Mouse (Mus musculus): ENCODE measurements around the gene E2f8.

DNA sequence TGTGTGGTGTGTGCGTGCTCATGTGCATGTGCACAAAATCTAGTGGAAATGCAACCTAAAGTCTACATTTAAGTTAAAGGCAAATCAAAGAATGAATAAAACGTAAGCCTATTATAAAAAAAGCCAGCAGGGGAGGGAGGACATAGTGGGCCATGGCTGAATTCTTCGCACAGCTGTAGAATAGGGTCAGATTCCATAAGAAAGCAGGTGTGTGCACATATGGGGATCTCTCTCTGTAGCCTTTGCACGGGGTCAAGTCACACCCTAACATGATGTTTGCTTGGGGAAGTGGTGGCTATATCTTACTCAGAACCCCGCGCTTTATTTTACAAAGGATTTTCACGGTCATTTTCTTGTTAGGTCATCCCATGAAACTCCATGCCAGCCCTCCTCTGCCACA, 11.7 kb upstream of the E2f8 start:
- TF ChIP-seq POLR2A (IDR thresholded peaks at IDR 0.05; ENCODE audit: insufficient read length, low read depth): no peak
- TF ChIP-seq POLR2AphosphoS2 (IDR thresholded peaks at IDR 0.05; ENCODE audit: insufficient read length, low read depth): no peak
- no peak for TF ChIP-seq TCF12 (IDR thresholded peaks at IDR 0.05; ENCODE audit: insufficient read depth, poor library complexity, severe bottlenecking)
- no peak for TF ChIP-seq REST (IDR thresholded peaks at IDR 0.05; ENCODE audit: insufficient read depth, insufficient read length)
